Mouse (Mus musculus) retina, postnatal 7 days (tissue): ENCODE data around the gene Sult6b1.

ENCODE experiments used
- DNase-seq: peaks from one replicate; pipeline ENCODE4 v3.0.0-alpha.2; 2012; ENCODE audit warnings: low read depth, low spot score

Gene Sult6b1

GRCm38 (mm10) chr17:78906892-78907291 is at the start of gene Sult6b1:
Gene Sult6b1, minus strand, starts transcription at chr17:78906992.
- no peak for DNase-seq

GRCm38 (mm10) chr17:78953240-78953639 is 46.4 kb upstream of the Sult6b1 start:
- no peak for DNase-seq

GRCm38 (mm10) chr17:78952070-78952469 is 45.3 kb upstream of the Sult6b1 start:
- DNase-seq = no peak

- no peak for DNase-seq
These were observed 44.4 kb upstream of the Sult6b1 start for GRCm38 (mm10) chr17:78951225-78951624.

- no peak for DNase-seq
These were observed 35.8 kb upstream of the Sult6b1 start for GRCm38 (mm10) chr17:78942579-78942978.

- DNase-seq = no peak
These were observed 32.1 kb upstream of the Sult6b1 start for GRCm38 (mm10) chr17:78938927-78939326.

GRCm38 (mm10) chr17:78937229-78937853 is 30.5 kb upstream of the Sult6b1 start:
- no peak for DNase-seq

- DNase-seq = peak; percentile 97
These were observed 29.9 kb upstream of the Sult6b1 start, which contains the start of the genes Cebpz and Ndufaf7 for GRCm38 (mm10) chr17:78936466-78937228. Gene Cebpz, minus strand, starts transcription at chr17:78937066. Gene Ndufaf7, plus strand, starts transcription at chr17:78937136.

GRCm38 (mm10) chr17:78935857-78936256 is 29.1 kb upstream of the Sult6b1 start:
- DNase-seq = no peak

GRCm38 (mm10) chr17:78917696-78918095 is 10.9 kb upstream of the Sult6b1 start:
- DNase-seq = no peak

- no peak for DNase-seq
These were observed 10.1 kb upstream of the Sult6b1 start for GRCm38 (mm10) chr17:78916899-78917298.

GRCm38 (mm10) chr17:78916369-78916813 is 9.6 kb upstream of the Sult6b1 start, which contains the start of gene Cebpzos:
Gene Cebpzos, plus strand, starts transcription at chr17:78916500.
- peak; percentile 78 for DNase-seq

GRCm38 (mm10) chr17:78915772-78916171 is 9.0 kb upstream of the Sult6b1 start:
- DNase-seq = no peak

GRCm38 (mm10) chr17:78913921-78914320 is 7.1 kb upstream of the Sult6b1 start:
- no peak for DNase-seq

- no peak for DNase-seq
These were observed 6.1 kb upstream of the Sult6b1 start for GRCm38 (mm10) chr17:78912861-78913281.

GRCm38 (mm10) chr17:78909374-78909773 is 2.6 kb upstream of the Sult6b1 start:
- no peak for DNase-seq

- DNase-seq = no peak
These were observed 3.6 kb downstream of the Sult6b1 start for GRCm38 (mm10) chr17:78903158-78903557.

GRCm38 (mm10) chr17:78895394-78895793 is 11.4 kb downstream of the Sult6b1 start:
- DNase-seq = no peak

- DNase-seq = no peak
These were observed 11.8 kb downstream of the Sult6b1 start for GRCm38 (mm10) chr17:78894991-78895390.

- DNase-seq = no peak
These were observed 15.8 kb downstream of the Sult6b1 start for GRCm38 (mm10) chr17:78891020-78891419.

GRCm38 (mm10) chr17:78889184-78889583 is 17.6 kb downstream of the Sult6b1 start:
- DNase-seq = no peak

GRCm38 (mm10) chr17:78888554-78888953 is 18.2 kb downstream of the Sult6b1 start:
- DNase-seq = no peak
